Mouse (Mus musculus) forebrain, embryonic 14.5 days (tissue): ENCODE data around the gene S100a4. TPM values are rescaled to one million over a fixed set of nuclear protein-coding genes. Genes with fewer than 3 reads are reported as not detected.

ENCODE experiments used
- ATAC-seq: fragments of 200-750 bp; cut with Nextera tagmentation; 2 replicates; pipeline ENCODE4 v1.8.0; 2017; ENCODE audit warnings: mild to moderate bottlenecking, moderate library complexity
- DNase-seq: peaks from one replicate; pipeline ENCODE4 v3.0.0-alpha.2; 2015; ENCODE audit warnings: low spot score
- H3K27ac ChIP-seq: fragments of 300-500 bp; sonication (generic); 2 replicates; pipeline ENCODE4 v1.5.1; 2014; ENCODE audit warnings: low read depth, mild to moderate bottlenecking, control low read depth, low read length, moderate library complexity
- H3K27me3 ChIP-seq: fragments of 300-500 bp; sonication (generic); replicated peaks from 2 replicates; pipeline ENCODE4 v1.6.1; 2014; ENCODE audit warnings: low read length, control low read depth, mixed read lengths; ENCODE audit not compliant: control insufficient read depth, insufficient read depth
- H3K36me3 ChIP-seq: fragments of 300-500 bp; sonication (generic); 2 replicates; pipeline ENCODE4 v1.6.1; 2014; ENCODE audit warnings: low read length, control low read depth; ENCODE audit not compliant: control insufficient read depth, insufficient read depth
- H3K4me1 ChIP-seq: fragments of 300-500 bp; sonication (generic); 2 replicates; pipeline ENCODE4 v1.6.1; 2014; ENCODE audit warnings: antibody characterized with exemption, low read length, control low read depth; ENCODE audit not compliant: control insufficient read depth, insufficient read depth
- H3K4me2 ChIP-seq: fragments of 300-500 bp; sonication (generic); 2 replicates; pipeline ENCODE4 v1.6.1; 2014; ENCODE audit warnings: mild to moderate bottlenecking, control low read depth, low read length
- H3K4me3 ChIP-seq: fragments of 300-500 bp; sonication (generic); 2 replicates; pipeline ENCODE4 v1.5.1; 2014; ENCODE audit warnings: low read depth, low read length, control low read depth
- H3K9ac ChIP-seq: fragments of 300-500 bp; sonication (generic); 2 replicates; pipeline ENCODE4 v1.6.1; 2014; ENCODE audit warnings: mild to moderate bottlenecking, low read length, control low read depth, moderate library complexity
- H3K9me3 ChIP-seq: fragments of 300-500 bp; sonication (generic); replicated peaks from 2 replicates; pipeline ENCODE4 v1.6.1; 2016; ENCODE audit warnings: low read length, control low read depth, mixed read lengths; ENCODE audit not compliant: control insufficient read depth
- WGBS: fragments of 180-500 bp; shearing (Covaris S2); extraction: QIAGEN DNeasy Blood & Tissue Kit; methylation state at CpG from one replicate; pipeline ENCODE4 v1.1.7; 2014; 5-methylcytosine and 5-hydroxymethylcytosine counted together
- polyA plus RNA-seq: library from polyadenylated mRNA; unstranded; fragments of >200 nt; fragmentation: Nextera tagmentation; extraction: Ambion mirVana; gene quantifications from 2 replicates; pipeline ENCODE4 v1.2.1, GENCODE M21; 2014

S100a4 gene
- polyA plus RNA-seq, 1 experiment from 2014 or later = 1.9 TPM

GRCm38 (mm10) chr3:90613461-90614147 is 10.0 kb downstream of the S100a4 start:
- Histone ChIP-seq H3K36me3 (no peaks in the 10 kb centered on the region), H3K4me1 (peaks cover 5% of the 10 kb centered on the region), H3K27me3 (no peaks in the 10 kb centered on the region), H3K9me3 (no peaks in the 10 kb centered on the region), H3K4me2 (peak overlapping the region; percentile 58), H3K4me3 (no peak overlapping the region), H3K27ac (no peak overlapping the region), H3K9ac (no peak overlapping the region)
- WGBS = 74% methylated on average over 7 of the region's 7 CpGs
- ATAC-seq = no peak
- no peak for DNase-seq

GRCm38 (mm10) chr3:90614148-90614530 is 10.6 kb downstream of the S100a4 start:
- no peak overlapping the region for H3K27ac ChIP-seq
- H3K4me2 ChIP-seq = no peak overlapping the region
- ATAC-seq (no peak), DNase-seq (no peak)
- H3K36me3 ChIP-seq = no peaks in the 10 kb centered on the region
- no peak overlapping the region for H3K9ac ChIP-seq
- WGBS = 91% methylated on average over 6 of the region's 6 CpGs
- H3K4me1 ChIP-seq = peaks cover 5% of the 10 kb centered on the region
- H3K27me3 ChIP-seq = no peaks in the 10 kb centered on the region
- no peaks in the 10 kb centered on the region for H3K9me3 ChIP-seq
- no peak overlapping the region for H3K4me3 ChIP-seq

GRCm38 (mm10) chr3:90614611-90615251 is 11.2 kb downstream of the S100a4 start:
- Histone ChIP-seq H3K27me3 (no peaks in the 10 kb centered on the region), H3K4me1 (peaks cover 5% of the 10 kb centered on the region), H3K9ac (no peak overlapping the region), H3K4me3 (no peak overlapping the region), H3K9me3 (no peaks in the 10 kb centered on the region), H3K36me3 (no peaks in the 10 kb centered on the region), H3K27ac (no peak overlapping the region), H3K4me2 (no peak overlapping the region)
- 86% methylated on average over 11 of the region's 11 CpGs for WGBS
- DNase-seq (no peak), ATAC-seq (no peak)

- Histone ChIP-seq H3K36me3 (no peaks in the 10 kb centered on the region), H3K27ac (no peak overlapping the region), H3K4me2 (no peak overlapping the region), H3K4me3 (no peak overlapping the region), H3K27me3 (no peaks in the 10 kb centered on the region), H3K9me3 (no peaks in the 10 kb centered on the region), H3K9ac (no peak overlapping the region), H3K4me1 (peaks cover 5% of the 10 kb centered on the region)
- WGBS = 6% methylated on average over 7 of the region's 7 CpGs
- DNase-seq (peak; percentile 66), ATAC-seq (peak; percentile 77)
Observed at GRCm38 (mm10) chr3:90615415-90615814, 11.8 kb downstream of the S100a4 start.

- Histone ChIP-seq H3K36me3 (no peaks in the 10 kb centered on the region), H3K9me3 (no peaks in the 10 kb centered on the region), H3K27ac (no peak overlapping the region), H3K9ac (no peak overlapping the region), H3K4me1 (peaks cover 5% of the 10 kb centered on the region), H3K27me3 (no peaks in the 10 kb centered on the region), H3K4me3 (no peak overlapping the region), H3K4me2 (no peak overlapping the region)
- DNase-seq = no peak
- no peak for ATAC-seq
- 75% methylated on average over 1 of the region's 1 CpGs for WGBS
Observed at GRCm38 (mm10) chr3:90615911-90616310, 12.3 kb downstream of the S100a4 start.

DNA sequence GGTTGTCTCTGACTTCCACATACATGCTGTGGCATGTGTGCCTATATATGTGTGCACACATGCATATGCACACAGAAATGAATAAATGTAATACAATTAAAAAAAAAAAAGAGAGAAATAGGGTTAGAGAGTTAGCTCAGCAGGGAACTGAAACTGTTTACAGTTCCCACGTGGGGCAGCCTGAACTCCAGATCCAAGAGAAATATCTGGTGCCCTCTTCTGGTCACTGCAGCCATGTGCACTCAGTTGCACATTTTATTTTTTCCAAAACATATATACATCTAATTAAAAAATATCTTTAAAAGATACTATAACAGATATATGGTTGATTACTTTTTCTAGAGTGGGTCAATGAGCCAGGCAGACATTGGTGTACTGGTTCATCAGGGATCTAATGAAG is 14.0 kb downstream of the S100a4 start:
- H3K9ac ChIP-seq = no peak overlapping the region
- peaks cover 5% of the 10 kb centered on the region for H3K4me1 ChIP-seq
- 5% methylated on average over 1 of the region's 1 CpGs for WGBS
- no peaks in the 10 kb centered on the region for H3K36me3 ChIP-seq
- H3K4me3 ChIP-seq = no peak overlapping the region
- no peak for ATAC-seq
- no peaks in the 10 kb centered on the region for H3K9me3 ChIP-seq
- DNase-seq = no peak
- H3K4me2 ChIP-seq = no peak overlapping the region
- H3K27ac ChIP-seq = no peak overlapping the region
- H3K27me3 ChIP-seq = no peaks in the 10 kb centered on the region

GRCm38 (mm10) chr3:90621552-90621951 is 18.0 kb downstream of the S100a4 start:
- DNase-seq = no peak
- Histone ChIP-seq H3K27me3 (no peaks in the 10 kb centered on the region), H3K9me3 (no peaks in the 10 kb centered on the region), H3K4me2 (no peak overlapping the region), H3K9ac (no peak overlapping the region), H3K4me1 (peaks cover 14% of the 10 kb centered on the region), H3K4me3 (no peak overlapping the region), H3K36me3 (no peaks in the 10 kb centered on the region), H3K27ac (no peak overlapping the region)
- WGBS = 53% methylated on average over 7 of the region's 7 CpGs
- ATAC-seq = no peak

DNA sequence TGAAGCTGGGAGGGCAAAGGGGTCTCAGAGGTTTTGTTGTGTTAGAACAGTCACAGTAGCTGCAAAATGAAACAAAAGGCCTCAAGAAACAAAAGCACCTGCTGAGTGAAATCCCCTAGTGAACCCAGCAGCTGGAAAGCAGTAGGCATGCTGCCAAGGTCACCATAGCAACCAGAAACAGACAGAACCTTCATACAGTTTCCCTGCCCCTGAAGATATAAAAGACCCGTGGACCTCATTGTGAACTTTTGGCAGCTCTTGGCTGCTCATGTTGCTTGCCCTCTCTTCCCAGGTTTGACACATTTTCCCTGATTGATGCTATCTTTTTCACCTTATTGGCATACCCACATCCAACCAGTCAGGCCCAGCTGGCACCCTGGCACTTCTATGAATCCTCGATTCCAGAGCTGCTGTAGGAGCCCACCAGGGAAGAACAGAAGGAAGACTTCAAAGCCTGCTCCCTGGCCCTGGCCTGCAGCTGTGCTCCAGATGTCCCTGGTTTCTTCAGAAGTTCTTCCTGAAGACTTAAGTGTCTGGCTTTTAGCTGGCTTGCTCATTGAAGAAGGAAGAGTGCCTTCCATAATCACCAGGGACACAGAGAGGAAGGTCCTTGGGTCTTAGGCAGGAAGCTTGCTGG is 20.0 kb downstream of the S100a4 start:
- H3K9me3 ChIP-seq = no peaks in the 10 kb centered on the region
- DNase-seq (peak; percentile 83), ATAC-seq (peak; percentile 60)
- 3% methylated on average over 2 of the region's 2 CpGs for WGBS
- no peak overlapping the region for H3K9ac ChIP-seq
- H3K27ac ChIP-seq = 0 out of 2 replicates have a peak overlapping the region, but pooled peaks have one; percentile 24
- H3K36me3 ChIP-seq = no peaks in the 10 kb centered on the region
- peaks cover 14% of the 10 kb centered on the region for H3K4me1 ChIP-seq
- H3K27me3 ChIP-seq = no peaks in the 10 kb centered on the region
- H3K4me3 ChIP-seq = no peak overlapping the region
- no peak overlapping the region for H3K4me2 ChIP-seq

DNA sequence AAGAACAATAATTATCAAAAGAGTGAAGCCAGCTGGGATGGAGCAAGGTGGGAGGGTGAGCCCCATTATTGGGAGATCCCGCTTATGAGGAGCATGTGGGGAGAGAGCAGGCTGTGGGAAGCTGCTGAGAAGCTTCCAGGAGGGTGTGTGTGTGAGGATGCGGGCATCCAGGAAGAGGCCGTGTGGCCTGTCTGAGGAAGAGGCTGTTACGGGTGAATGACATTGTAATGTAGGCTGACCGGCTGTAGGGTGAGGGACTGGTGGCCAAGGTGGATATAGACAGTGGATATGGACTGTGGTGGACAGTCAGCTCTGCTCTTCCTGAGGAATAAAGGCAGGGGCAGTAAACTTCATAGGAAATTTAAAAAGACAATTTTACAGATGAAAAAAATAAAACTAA is 21.9 kb downstream of the S100a4 start:
- 78% methylated on average over 5 of the region's 5 CpGs for WGBS
- Histone ChIP-seq H3K9ac (no peak overlapping the region), H3K27me3 (no peaks in the 10 kb centered on the region), H3K9me3 (no peaks in the 10 kb centered on the region), H3K4me2 (no peak overlapping the region), H3K36me3 (no peaks in the 10 kb centered on the region), H3K4me3 (no peak overlapping the region), H3K4me1 (peaks cover 14% of the 10 kb centered on the region), H3K27ac (no peak overlapping the region)
- DNase-seq (no peak), ATAC-seq (no peak)
